Mouse (Mus musculus) erythroblast, embryonic 14.5 days (primary cell): ENCODE results near the gene Wiz.

Source experiments
- GATA1 ChIP-seq: IDR thresholded peaks from 2 replicates; pipeline ENCODE4 v1.6.1; 2012; ENCODE audit warnings: low read length, inconsistent platforms, mixed read lengths
- TAL1 ChIP-seq: IDR thresholded peaks from 3 replicates; pipeline ENCODE4 v1.6.1; 2012; ENCODE audit warnings: low read length, inconsistent platforms, mixed read lengths

DNA sequence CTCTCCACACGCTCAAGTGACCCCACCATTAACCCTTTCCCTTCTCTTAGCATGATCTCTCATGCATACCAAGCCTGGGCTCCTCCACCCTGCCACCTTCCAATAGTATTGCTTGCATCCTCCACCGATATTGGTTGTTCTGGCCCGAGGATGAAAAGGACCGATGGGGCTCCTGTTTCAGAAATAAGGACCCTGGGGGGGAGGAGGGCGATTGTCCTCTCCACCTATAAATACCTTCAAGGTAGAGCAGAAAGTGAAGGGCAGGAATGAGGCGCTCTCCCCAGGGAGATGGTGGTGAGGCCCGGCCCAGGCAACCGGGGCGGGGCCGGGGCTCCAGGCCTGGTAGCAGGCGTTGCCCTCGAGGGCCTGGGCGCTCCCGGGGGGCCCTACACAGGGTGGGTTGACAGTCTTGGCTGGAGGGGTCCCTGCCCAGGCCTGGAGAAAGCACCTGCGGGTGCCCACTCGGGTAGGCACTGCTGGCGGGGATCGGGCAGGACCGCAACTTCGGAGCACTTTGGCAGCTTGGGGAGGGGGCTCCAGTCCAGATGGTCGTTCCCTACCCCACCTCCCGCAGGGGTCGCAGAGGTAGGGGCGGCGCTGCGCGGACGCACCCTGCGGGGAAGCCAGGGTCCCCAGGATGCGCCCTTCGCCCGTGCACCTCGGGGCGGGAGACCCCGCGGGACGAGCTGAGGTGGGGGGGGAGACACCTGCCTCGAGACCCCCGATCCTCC lies 704 bp downstream of the Wiz start:
- TF ChIP-seq GATA1 (no peak), TAL1 (no peak)
